Mouse (Mus musculus): ENCODE data around the gene Cldnd1. TPM values are rescaled to one million over a fixed set of nuclear protein-coding genes. Genes with fewer than 3 reads are reported as not detected.

Cldnd1 gene
- polyA plus RNA-seq, 1 experiment from 2014 or later: 152 TPM

GRCm38 (mm10) chr16:58763076-58763475 lies 35.4 kb downstream of the Cldnd1 start, which contains the start of gene Olfr172:
Gene Olfr172 (minus strand): TSS chr16:58763176.
- no peak within 1 kb of the TSS for H3K9ac ChIP-seq (ENCODE audit: low read depth, low read length)
- 81% methylated on average over 1 of the region's 1 CpGs for WGBS
- no peak within 1 kb of the TSS for H3K4me3 ChIP-seq (ENCODE audit: low read depth, low read length)
- H3K36me3 ChIP-seq (ENCODE audit: control insufficient read depth, insufficient read depth, low read length): no peaks in the 10 kb centered on the region
- no peak within 1 kb of the TSS for H3K27ac ChIP-seq (ENCODE audit: low read length)
- H3K9me3 ChIP-seq (replicated peaks; ENCODE audit: control insufficient read depth, low read length, poor library complexity, severe bottlenecking): 0 out of 2 replicates have a peak, but pooled peaks cover 3% of the 10 kb centered on the region
- ATAC-seq: no peak
- no peaks in the 10 kb centered on the region for H3K4me1 ChIP-seq (ENCODE audit: control insufficient read depth, insufficient read depth, low read length)
- no peaks in the 10 kb centered on the region for H3K27me3 ChIP-seq (ENCODE audit: control insufficient read depth, insufficient read depth, low read depth, low read length)
- H3K4me2 ChIP-seq (ENCODE audit: low read length): no peak within 1 kb of the TSS

Small RNA genes within 50 kb of the gene (microRNA-seq; reads per million reads assigned to microRNA genes)
- gene Gm27564: not detected

Other genes with a start within 250 kb of the Cldnd1 start
- gene St3gal6, start 203.7 kb upstream of the Cldnd1 start, polyA plus RNA-seq (2015; fragmentation: Nextera tagmentation; extraction: Ambion mirVana): 12.6 and 13.2 TPM in 2 replicates
- gene Gm813, start 110.9 kb upstream of the Cldnd1 start, polyA plus RNA-seq (2015; fragmentation: Nextera tagmentation; extraction: Ambion mirVana): not detected in 2 replicates
- not detected in 2 replicates for gene E330017A01Rik, start 89.2 kb upstream of the Cldnd1 start, polyA plus RNA-seq (2015; fragmentation: Nextera tagmentation; extraction: Ambion mirVana)
- 13.5 and 13.6 TPM in 2 replicates for gene Cpox, start 57.6 kb upstream of the Cldnd1 start, polyA plus RNA-seq (2015; fragmentation: Nextera tagmentation; extraction: Ambion mirVana)
- gene Gpr15, start 8.8 kb upstream of the Cldnd1 start, polyA plus RNA-seq (2015; fragmentation: Nextera tagmentation; extraction: Ambion mirVana): 0.18 TPM in 1 of 2 replicates, not detected in the other
- gene Olfr172, start 35.3 kb downstream of the Cldnd1 start, polyA plus RNA-seq (2015; fragmentation: Nextera tagmentation; extraction: Ambion mirVana): not detected in 2 replicates
- gene Olfr173, start 72.4 kb downstream of the Cldnd1 start, polyA plus RNA-seq (2015; fragmentation: Nextera tagmentation; extraction: Ambion mirVana): not detected in 2 replicates
- gene Olfr175-ps1, start 98.9 kb downstream of the Cldnd1 start, polyA plus RNA-seq (2015; fragmentation: Nextera tagmentation; extraction: Ambion mirVana): not detected in 2 replicates
- gene Olfr177, start 146.9 kb downstream of the Cldnd1 start, polyA plus RNA-seq (2015; fragmentation: Nextera tagmentation; extraction: Ambion mirVana): not detected in 2 replicates
- gene Olfr178, start 164.2 kb downstream of the Cldnd1 start, polyA plus RNA-seq (2015; fragmentation: Nextera tagmentation; extraction: Ambion mirVana): not detected in 2 replicates
- gene Olfr181, start 200.8 kb downstream of the Cldnd1 start, polyA plus RNA-seq (2015; fragmentation: Nextera tagmentation; extraction: Ambion mirVana): not detected in 2 replicates
- not detected in 2 replicates for gene Olfr180, start 201.5 kb downstream of the Cldnd1 start, polyA plus RNA-seq (2015; fragmentation: Nextera tagmentation; extraction: Ambion mirVana)

Data from midbrain, embryonic 16.5 days (tissue).